Mouse (Mus musculus) forebrain, postnatal 0 days (tissue): ENCODE measurements around the gene Stfa3. TPM values are rescaled to one million over a fixed set of nuclear protein-coding genes. Genes with fewer than 3 reads are reported as not detected.
A peak's percentile ranks its signal among the peaks of the same experiment; 100 is the strongest.

Experiments
- ATAC-seq: fragments of 200-750 bp; cut with Nextera tagmentation; 2 replicates; pipeline ENCODE4 v1.8.0; 2017; ENCODE audit warnings: mild to moderate bottlenecking, moderate library complexity
- DNase-seq: peaks from one replicate; pipeline ENCODE4 v3.0.0-alpha.2; 2015
- H3K27ac ChIP-seq: fragments of 300-500 bp; sonication (generic); 2 replicates; pipeline ENCODE4 v1.5.1; 2014; ENCODE audit warnings: low read depth, mild to moderate bottlenecking, antibody characterized with exemption, low read length, moderate library complexity, mixed read lengths
- H3K27me3 ChIP-seq: fragments of 300-500 bp; sonication (generic); 2 replicates; pipeline ENCODE4 v1.6.1; 2014; ENCODE audit warnings: mild to moderate bottlenecking, low read length, mixed read lengths; ENCODE audit not compliant: insufficient read depth
- H3K36me3 ChIP-seq: fragments of 300-500 bp; sonication (generic); 2 replicates; pipeline ENCODE4 v1.6.1; 2014; ENCODE audit warnings: mild to moderate bottlenecking, moderate library complexity; ENCODE audit not compliant: insufficient read depth
- H3K4me1 ChIP-seq: fragments of 300-500 bp; sonication (generic); 2 replicates; pipeline ENCODE4 v1.6.1; 2014; ENCODE audit warnings: antibody characterized with exemption; ENCODE audit not compliant: insufficient read depth
- H3K4me2 ChIP-seq: fragments of 300-500 bp; sonication (generic); 2 replicates; pipeline ENCODE4 v1.6.1; 2014; ENCODE audit warnings: low read depth, mild to moderate bottlenecking, moderate library complexity
- H3K4me3 ChIP-seq: fragments of 300-500 bp; sonication (generic); 2 replicates; pipeline ENCODE4 v1.5.1; 2014; ENCODE audit warnings: low read depth, low read length, mixed read lengths
- H3K9ac ChIP-seq: fragments of 300-500 bp; sonication (generic); 2 replicates; pipeline ENCODE4 v1.6.1; 2014; ENCODE audit warnings: mild to moderate bottlenecking
- H3K9me3 ChIP-seq: fragments of 300-500 bp; sonication (generic); 2 replicates; pipeline ENCODE4 v1.6.1; 2016; ENCODE audit warnings: low read length
- CTCF ChIP-seq: sonication (generic); IDR thresholded peaks from 2 replicates; pipeline ENCODE4 v1.5.1; 2016; ENCODE audit warnings: antibody characterized with exemption, control low read depth, low read depth
- WGBS: fragments of 180-500 bp; shearing (Covaris S2); extraction: QIAGEN DNeasy Blood & Tissue Kit; methylation state at CpG from one replicate; pipeline ENCODE4 v1.1.7; 2014; 5-methylcytosine and 5-hydroxymethylcytosine counted together
- polyA plus RNA-seq: library from polyadenylated mRNA; unstranded; fragments of >200 nt; fragmentation: Nextera tagmentation; extraction: Ambion mirVana; gene quantifications from 2 replicates; pipeline ENCODE4 v1.2.1, GENCODE M21; 2015
- total RNA-seq: library from RNA; depleted of rRNA; stranded (reverse); fragments of >200 nt; gene quantifications from 2 replicates; pipeline ENCODE4 v1.2.3, GENCODE M21; 2014

The Stfa3 gene
- total and polyA plus RNA-seq, 2 experiments from 2014 or later = not detected

DNA sequence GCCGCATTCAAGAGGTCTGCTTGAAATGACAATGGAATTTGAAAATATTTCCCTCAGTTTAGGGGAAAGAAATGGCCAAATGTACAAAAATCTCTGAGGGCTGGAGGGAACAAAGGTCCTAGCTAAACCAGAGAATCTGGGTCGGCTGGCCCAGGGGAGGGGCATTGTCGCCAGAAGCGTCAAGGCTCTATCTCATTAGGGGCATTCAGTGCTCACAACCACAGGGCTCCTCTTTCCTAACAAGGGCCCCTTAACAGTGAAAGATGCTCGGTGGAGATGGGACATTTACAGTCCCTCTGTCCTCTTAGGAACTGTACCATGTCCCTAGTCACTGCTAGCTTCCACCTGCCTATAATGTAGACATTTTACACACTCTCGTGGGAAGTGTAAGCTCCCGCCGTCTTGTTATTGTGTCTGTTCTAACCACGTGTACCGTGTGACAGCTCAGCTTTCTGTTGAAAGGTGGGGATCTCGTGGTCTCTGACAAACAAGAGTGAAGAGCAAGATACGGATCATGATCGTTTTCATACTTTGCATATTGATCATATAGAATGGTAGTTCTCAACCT, 16.0 kb upstream of the Stfa3 start:
- no peak for ATAC-seq
- no peaks in the 10 kb centered on the region for H3K27me3 ChIP-seq
- no peaks in the 10 kb centered on the region for H3K36me3 ChIP-seq
- no peak for DNase-seq
- no peak overlapping the region for H3K9ac ChIP-seq
- H3K4me1 ChIP-seq = no peaks in the 10 kb centered on the region
- no peaks in the 10 kb centered on the region for H3K9me3 ChIP-seq
- no peak overlapping the region for H3K27ac ChIP-seq
- TF ChIP-seq CTCF = no peak
- WGBS = 43% methylated on average over 13 of the region's 13 CpGs
- H3K4me3 ChIP-seq = no peak overlapping the region
- no peak overlapping the region for H3K4me2 ChIP-seq

DNA sequence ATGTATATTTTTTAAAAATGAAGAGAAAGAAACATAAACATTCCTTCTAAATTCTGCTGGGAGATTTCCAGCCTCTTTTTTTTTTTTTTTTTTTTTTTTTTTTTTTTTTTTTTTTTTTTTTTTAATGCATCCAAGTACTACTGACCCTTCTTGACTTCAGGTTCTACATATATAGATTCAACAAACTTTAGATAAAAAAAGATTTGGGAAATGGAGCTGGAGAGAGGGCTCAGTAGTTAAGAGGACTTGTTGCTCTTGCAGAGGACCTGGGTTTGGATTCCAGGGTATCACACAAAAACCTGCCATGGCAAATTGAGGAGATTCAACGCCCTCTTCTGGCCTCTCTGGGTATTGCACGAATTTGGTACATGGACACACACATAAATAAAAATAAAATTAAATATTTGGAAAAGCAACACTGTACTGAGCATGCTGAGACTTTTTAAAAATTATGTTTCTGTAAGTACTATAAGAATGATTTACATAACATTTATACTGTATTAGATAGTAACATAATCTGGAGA, 14.8 kb upstream of the Stfa3 start:
- no peak overlapping the region for H3K9ac ChIP-seq
- H3K4me3 ChIP-seq = no peak overlapping the region
- no peaks in the 10 kb centered on the region for H3K36me3 ChIP-seq
- 11% methylated on average over 2 of the region's 2 CpGs for WGBS
- no peak for ATAC-seq
- no peaks in the 10 kb centered on the region for H3K27me3 ChIP-seq
- no peaks in the 10 kb centered on the region for H3K9me3 ChIP-seq
- H3K4me2 ChIP-seq = no peak overlapping the region
- H3K4me1 ChIP-seq = no peaks in the 10 kb centered on the region
- TF ChIP-seq CTCF = 0 out of 2 replicates have a peak, but pooled peaks have one; percentile 11
- no peak for DNase-seq
- H3K27ac ChIP-seq = no peak overlapping the region

- Histone ChIP-seq H3K27me3 (no peaks in the 10 kb centered on the region), H3K36me3 (no peaks in the 10 kb centered on the region), H3K4me1 (no peaks in the 10 kb centered on the region), H3K4me3 (no peak overlapping the region), H3K27ac (no peak overlapping the region), H3K4me2 (no peak overlapping the region), H3K9ac (no peak overlapping the region), H3K9me3 (no peaks in the 10 kb centered on the region)
- no peak for TF ChIP-seq CTCF
- WGBS = 92% methylated on average over 9 of the region's 9 CpGs
- no peak for DNase-seq
- no peak for ATAC-seq
Observed at GRCm38 (mm10) chr16:36469367-36469766, 14.2 kb upstream of the Stfa3 start.

DNA sequence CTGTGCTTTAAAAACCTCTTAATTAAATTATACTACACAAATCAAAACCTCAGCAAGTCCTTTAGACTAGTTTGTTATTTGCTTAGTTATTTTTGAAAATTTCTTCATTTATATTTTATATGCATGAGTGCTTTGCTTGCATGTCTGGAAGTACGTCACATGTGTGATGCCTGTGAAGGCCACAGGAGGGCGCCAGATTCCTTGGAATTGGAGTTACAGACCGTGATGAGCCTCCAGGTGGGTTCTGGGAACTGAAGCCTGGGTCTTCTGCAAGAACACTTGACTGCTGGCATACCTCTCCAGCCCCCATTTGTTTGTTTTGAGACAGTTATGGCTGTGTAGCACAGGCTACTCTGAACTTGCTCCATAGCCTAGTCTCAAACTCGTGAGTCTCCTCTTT, 13.7 kb upstream of the Stfa3 start:
- H3K4me3 ChIP-seq = no peak overlapping the region
- TF ChIP-seq CTCF = peak; percentile 22; the same call in 1 of the 2 replicates
- WGBS = 72% methylated on average over 4 of the region's 4 CpGs

GRCm38 (mm10) chr16:36467936-36468335, 12.7 kb upstream of the Stfa3 start:
- Histone ChIP-seq H3K27ac (no peak overlapping the region), H3K9ac (no peak overlapping the region), H3K4me2 (no peak overlapping the region), H3K36me3 (no peaks in the 10 kb centered on the region), H3K4me1 (no peaks in the 10 kb centered on the region), H3K27me3 (no peaks in the 10 kb centered on the region), H3K4me3 (no peak overlapping the region), H3K9me3 (no peaks in the 10 kb centered on the region)
- TF ChIP-seq CTCF = no peak
- no peak for ATAC-seq
- DNase-seq = no peak
- WGBS = 96% methylated on average over 2 of the region's 2 CpGs

More for the DNA sequence above, 13.7 kb upstream of the Stfa3 start:
- H3K4me1 ChIP-seq = no peaks in the 10 kb centered on the region
- no peak overlapping the region for H3K9ac ChIP-seq
- H3K36me3 ChIP-seq = no peaks in the 10 kb centered on the region
- H3K9me3 ChIP-seq = no peaks in the 10 kb centered on the region
- DNase-seq = no peak
- H3K27ac ChIP-seq = no peak overlapping the region
- no peaks in the 10 kb centered on the region for H3K27me3 ChIP-seq
- ATAC-seq = no peak
- H3K4me2 ChIP-seq = no peak overlapping the region

- ATAC-seq (no peak), DNase-seq (no peak)
- no peak overlapping the region for H3K9ac ChIP-seq
- no peak for TF ChIP-seq CTCF
- H3K4me2 ChIP-seq = no peak overlapping the region
- 92% methylated on average over 3 of the region's 3 CpGs for WGBS
- no peak overlapping the region for H3K27ac ChIP-seq
- no peak overlapping the region for H3K4me3 ChIP-seq
- no peaks in the 10 kb centered on the region for H3K4me1 ChIP-seq
- H3K27me3 ChIP-seq = no peaks in the 10 kb centered on the region
- H3K9me3 ChIP-seq = no peaks in the 10 kb centered on the region
- H3K36me3 ChIP-seq = no peaks in the 10 kb centered on the region
Observed at GRCm38 (mm10) chr16:36465436-36465835, 10.2 kb upstream of the Stfa3 start.

DNA sequence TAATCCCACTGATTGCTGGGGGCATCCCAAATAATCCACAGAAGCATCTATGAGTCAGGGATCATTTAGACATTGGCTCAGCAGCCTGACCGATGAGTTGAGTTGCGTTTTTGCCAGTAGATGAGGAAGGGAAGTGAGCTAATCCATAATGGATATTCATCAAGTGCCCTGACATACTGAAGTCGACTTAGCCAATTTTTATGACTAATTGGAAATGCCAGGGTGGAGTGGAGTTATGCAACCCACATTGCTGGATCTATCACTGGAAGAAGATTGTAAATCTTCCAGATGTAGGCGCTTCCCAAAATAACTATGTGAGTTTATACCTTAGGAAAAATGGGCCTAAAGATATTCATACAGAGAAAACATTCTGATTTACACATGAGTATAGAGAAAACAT, 8.9 kb upstream of the Stfa3 start:
- H3K4me2 ChIP-seq = no peak overlapping the region
- DNase-seq (no peak), ATAC-seq (no peak)
- no peaks in the 10 kb centered on the region for H3K9me3 ChIP-seq
- TF ChIP-seq CTCF = no peak
- no peak overlapping the region for H3K4me3 ChIP-seq
- 88% methylated on average over 4 of the region's 4 CpGs for WGBS
- no peaks in the 10 kb centered on the region for H3K36me3 ChIP-seq
- H3K27ac ChIP-seq = no peak overlapping the region
- H3K27me3 ChIP-seq = no peaks in the 10 kb centered on the region
- no peaks in the 10 kb centered on the region for H3K4me1 ChIP-seq
- H3K9ac ChIP-seq = no peak overlapping the region
